Mouse (Mus musculus): ENCODE measurements at regions not wholly inside any gene's neighbourhood (a gene's known extent, or its start where the extent isn't known, plus 50 kb on each side); places are given as distances from the start of the nearest gene placed in this dataset.

DNA sequence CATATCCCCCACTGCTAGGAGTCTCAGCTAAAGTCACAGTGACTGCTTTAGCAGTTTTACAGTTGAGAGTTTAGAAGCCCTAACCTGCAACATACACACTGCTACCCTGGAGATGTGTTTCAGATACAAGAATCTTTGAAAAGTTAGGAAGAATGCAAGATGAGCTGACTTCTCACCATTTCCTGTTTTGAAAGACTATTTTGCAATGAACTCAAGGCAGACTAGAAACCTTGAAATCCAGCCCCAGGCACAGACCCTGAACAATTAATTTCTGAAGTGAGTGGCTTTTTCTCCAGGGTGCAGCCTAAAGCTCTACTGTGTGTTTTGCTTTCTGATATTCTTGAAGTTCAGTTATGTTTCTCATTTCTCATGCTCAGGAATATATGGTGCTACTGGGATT lies 440.6 kb downstream of the Nebl start:
- no peak for ATAC-seq (replicated peaks; ENCODE audit: low FRiP score, low TSS enrichment, poor library complexity, severe bottlenecking)

DNA sequence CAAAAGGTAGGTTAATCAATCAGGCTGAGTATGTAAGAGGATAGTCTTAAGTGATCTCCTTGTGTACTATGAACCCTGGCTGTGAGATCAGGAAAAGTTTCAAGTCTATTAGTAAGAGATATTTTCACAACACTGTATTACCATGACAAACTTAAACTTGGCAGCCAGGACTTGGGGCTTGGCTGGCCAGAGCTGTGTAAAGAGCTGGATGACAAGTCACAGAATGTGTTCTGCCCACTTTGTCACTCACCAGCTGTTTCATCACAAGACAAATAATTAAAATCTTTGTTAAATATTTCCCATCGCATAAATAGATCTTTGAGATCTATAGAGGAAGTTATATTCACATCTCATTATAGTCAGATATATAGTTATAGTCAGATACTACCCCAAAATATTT lies 443.7 kb downstream of the Nebl start:
- ATAC-seq (replicated peaks; ENCODE audit: low FRiP score, low TSS enrichment, poor library complexity, severe bottlenecking) = no peak

DNA sequence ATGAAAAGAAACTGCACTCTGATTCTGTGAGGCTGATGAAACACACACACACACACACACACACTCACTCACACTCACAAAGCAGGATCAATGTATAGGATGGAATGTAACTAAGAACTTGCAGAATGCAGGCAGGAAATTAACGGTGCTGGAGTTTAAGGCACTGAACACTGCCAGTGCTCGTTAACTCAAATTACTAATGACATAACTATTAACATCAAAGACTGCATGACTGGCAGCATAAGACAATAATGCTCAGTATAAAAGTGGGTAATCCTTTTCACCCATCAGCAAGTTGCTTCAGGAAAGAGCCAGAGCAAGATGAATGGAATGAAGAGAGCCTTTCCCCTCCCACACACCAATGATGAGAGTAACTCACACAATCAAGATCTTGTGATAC lies 481.3 kb downstream of the Nebl start:
- ATAC-seq (replicated peaks; ENCODE audit: low FRiP score, low TSS enrichment, poor library complexity, severe bottlenecking) = no peak

DNA sequence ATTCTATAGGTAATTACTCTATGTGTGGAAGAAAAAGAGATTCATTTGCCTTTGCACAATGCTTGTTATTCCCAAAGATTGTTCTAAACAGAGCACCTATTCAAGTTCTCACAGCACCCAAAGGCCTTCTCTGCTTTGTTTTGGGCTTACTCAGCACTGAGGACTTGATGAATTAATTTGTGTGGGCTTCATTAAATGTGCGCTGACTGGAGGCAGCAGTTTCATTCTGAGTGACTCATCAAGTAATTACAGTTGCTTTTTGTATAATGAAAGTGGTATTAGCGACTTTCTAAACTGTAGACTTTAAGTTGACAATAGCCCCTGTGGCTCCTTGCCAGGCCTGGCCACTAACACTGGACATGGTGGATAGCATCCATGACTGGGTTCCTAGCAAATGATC lies 485.4 kb downstream of the Nebl start:
- ATAC-seq (replicated peaks; ENCODE audit: low FRiP score, low TSS enrichment, poor library complexity, severe bottlenecking) = no peak

DNA sequence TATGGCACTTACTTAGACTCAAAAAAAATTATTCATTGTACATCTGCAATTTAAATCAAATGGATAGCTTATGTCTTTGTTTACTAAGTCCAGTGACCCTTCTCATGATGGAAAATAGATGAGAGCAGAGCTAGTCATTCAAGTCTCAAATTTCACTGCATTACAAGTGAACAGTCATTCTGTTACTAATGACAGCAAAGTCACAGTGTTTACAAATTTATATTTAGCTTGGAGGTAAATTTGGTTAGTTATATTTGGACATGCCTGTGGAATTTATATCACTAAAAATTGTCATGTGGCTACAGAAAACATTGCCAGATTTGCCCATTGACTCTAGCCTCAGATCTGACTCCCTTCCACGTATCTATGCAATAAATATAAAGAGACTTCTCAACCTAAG lies 515.7 kb downstream of the Nebl start:
- no peak for ATAC-seq (replicated peaks; ENCODE audit: low FRiP score, low TSS enrichment, poor library complexity, severe bottlenecking)

DNA sequence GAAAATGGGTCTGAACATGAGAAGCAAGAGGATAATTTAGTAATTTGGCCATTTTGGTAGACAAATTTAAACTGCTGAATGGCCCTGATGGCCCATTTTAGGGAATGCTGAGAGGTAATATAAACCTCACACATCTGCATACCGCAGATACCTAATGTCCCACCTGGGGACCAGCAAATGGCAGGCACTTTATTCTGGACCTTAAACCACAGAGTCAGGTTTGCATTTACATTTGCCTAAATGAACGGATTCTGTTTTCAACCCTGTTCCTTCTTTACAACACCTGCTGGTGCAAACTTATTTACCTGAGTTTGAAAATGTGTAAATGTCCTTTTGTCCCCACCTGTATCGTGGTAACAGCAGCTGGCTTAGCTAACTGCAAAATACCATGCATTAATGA lies 516.4 kb downstream of the Nebl start:
- ATAC-seq (replicated peaks; ENCODE audit: low FRiP score, low TSS enrichment, poor library complexity, severe bottlenecking) = no peak

DNA sequence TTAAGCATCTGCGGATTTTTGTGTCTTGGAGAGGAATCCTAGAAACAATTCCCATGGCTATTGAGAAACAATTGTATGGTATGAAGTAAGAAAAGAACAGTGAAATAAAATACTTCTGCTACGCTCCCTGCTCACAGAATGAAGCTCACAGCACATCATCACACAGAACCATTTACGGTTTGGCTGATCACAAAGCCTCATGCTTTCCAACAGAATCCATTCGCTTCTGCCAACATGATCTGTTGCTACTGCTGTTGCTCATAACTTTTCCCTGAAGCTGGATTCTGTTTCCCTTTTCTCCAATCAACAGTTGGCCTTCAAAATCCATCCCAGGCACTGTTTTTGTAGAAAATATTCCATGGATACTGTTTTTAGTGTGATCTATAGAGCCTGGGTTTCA lies 518.7 kb downstream of the Nebl start:
- ATAC-seq (replicated peaks; ENCODE audit: low FRiP score, low TSS enrichment, poor library complexity, severe bottlenecking) = no peak

DNA sequence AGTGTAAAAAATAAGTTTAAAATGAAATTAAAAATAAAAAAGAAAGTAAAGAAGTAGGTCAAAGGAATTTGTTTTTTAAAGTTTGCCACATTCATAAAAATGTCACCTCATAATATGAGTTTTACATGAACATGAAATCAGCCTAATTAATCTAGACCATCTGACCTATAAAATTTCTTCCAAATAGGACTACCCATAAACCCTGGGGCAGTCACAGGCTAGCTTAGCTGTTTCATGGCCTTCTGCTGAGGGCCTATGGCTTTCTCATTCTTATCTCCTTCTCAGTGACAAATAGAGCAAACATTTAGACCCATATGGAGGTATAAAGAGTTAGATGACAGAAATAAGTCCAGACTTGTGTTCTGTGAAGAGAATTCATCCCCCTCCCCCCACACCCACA lies 520.2 kb downstream of the Nebl start:
- ATAC-seq (replicated peaks; ENCODE audit: low FRiP score, low TSS enrichment, poor library complexity, severe bottlenecking) = no peak

DNA sequence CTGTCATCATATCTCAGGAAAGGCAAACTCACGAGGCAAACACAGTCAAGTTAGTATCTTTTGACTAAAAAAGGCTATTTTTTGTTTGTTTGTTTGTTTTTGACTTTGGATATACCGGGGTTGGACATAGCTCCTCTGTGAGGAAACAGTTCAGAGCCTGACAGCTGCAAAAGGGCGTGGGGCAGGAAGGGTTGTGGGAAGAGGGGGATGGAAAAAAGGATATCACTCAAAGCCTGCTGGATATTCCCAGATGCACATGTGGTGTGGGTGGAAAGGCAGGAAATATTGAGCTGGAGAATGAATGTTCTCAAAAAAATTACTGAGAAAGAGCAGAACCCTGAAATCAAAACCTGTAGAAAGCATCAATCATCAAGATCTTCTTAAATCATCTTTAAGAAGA lies 537.7 kb downstream of the Nebl start:
- ATAC-seq (replicated peaks; ENCODE audit: low FRiP score, low TSS enrichment, poor library complexity, severe bottlenecking) = no peak

DNA sequence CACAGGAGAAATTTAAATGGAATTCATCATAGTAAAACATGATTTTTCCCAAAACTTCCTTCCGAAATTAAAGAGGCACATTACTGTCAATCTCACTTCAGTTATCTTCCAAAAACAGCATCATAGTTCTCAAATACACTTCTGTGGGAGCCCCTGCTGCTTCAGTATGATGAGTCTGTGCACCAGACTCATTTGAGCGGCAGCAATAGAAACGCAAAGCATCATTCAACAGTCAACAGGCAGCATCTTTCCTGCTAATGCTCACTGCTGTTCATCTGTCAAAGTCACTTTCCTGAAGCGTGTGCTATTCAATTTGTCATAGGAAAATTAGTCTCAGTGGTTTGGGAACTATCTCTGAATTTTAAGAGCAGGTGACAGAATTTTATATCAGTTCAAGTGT lies 542.1 kb downstream of the Nebl start:
- ATAC-seq (replicated peaks; ENCODE audit: low FRiP score, low TSS enrichment, poor library complexity, severe bottlenecking) = no peak

DNA sequence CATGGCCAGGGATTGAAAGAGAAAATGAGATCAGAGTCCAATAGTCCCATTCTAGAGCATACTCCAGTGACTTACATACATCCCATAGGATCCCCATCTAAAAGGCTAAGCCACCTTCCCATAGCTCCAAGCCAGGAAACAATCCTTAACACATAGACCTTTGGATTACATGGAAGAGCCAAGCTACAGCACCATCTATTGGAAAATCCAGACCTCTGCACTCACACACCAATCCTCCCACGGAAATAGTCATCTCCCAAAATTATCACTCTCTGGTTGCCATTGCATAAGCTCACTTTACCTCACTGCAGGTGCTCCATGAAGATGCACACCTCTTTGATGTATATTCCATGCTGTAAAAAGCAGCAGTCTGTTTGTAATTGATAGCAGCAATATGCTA lies 543.4 kb downstream of the Nebl start:
- no peak for ATAC-seq (replicated peaks; ENCODE audit: low FRiP score, low TSS enrichment, poor library complexity, severe bottlenecking)

DNA sequence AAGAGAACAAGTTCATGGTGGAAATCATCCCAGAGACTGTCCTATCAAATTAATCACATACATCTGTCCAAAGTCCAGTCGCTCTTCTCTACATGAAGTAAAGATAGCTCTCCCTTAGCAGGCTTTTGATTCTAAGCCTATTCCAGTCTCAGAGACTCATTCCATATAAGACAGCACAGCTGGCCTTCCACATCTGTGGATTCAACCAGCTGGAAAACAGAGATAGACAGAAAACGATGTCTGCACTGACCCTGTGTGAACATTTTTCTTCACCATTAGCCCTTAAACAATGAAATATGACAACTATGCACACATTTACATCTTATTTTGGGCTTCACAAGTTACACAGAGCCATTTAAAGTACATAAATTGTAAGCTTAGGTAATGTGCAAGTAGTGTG lies 547.6 kb downstream of the Nebl start:
- ATAC-seq (replicated peaks; ENCODE audit: low FRiP score, low TSS enrichment, poor library complexity, severe bottlenecking) = no peak

DNA sequence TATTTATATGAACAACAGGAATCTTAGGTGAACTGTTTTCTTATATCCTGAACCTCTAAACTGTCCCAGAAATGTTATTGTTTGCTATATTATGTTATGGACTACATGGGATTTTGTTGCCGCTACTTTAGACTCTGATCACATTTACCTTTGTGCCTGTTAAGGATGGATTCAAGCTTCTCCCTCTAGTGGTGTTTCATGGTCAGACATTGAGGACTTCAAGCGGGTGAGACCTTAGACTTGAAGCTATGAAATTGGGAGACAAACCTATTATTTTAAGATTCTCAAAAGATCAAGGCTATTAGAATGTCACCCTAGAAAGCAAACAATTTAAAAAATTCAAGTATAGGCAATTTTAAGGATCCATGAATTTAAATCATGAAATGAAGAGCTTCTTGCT lies 549.7 kb downstream of the Nebl start:
- no peak for ATAC-seq (replicated peaks; ENCODE audit: low FRiP score, low TSS enrichment, poor library complexity, severe bottlenecking)

DNA sequence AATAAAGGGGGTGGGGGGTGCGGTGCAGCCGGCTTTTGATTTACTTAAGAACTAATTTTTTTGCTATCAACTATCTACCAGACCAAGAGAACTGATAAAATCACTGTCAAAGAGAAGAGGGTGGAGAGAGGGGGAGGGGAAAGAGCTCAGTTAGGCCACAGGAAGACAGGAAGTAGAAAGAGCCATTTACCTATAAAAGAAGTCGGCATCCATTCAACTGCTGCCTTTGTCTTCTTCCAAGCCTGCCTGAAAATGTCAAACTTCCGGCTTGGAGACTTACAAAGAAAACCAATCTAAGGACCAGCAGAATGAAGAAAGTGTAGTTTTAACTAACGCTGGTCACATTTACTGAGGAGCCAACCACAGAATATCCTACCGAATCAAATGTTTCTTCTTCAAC lies 562.4 kb downstream of the Nebl start:
- ATAC-seq (replicated peaks; ENCODE audit: low FRiP score, low TSS enrichment, poor library complexity, severe bottlenecking) = no peak

DNA sequence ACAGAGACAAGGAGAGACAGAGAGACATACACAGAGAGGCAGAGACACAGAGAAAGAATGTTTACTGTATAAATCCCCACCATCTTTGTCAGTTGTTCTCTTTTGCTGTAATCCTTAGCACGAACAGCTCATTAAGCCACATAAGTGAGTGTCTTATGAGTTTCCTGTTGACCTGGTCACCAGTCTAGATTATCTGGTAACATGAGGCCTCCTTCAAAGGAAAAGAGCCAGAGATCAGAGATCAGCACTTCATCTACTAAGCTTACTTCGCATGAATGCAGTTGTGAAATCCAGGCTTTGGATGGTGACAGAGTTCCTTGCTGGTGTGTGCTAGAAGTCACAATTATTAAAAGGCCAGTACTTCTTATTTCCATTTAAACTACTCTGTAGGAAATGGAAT lies 566.2 kb downstream of the Nebl start:
- ATAC-seq (replicated peaks; ENCODE audit: low FRiP score, low TSS enrichment, poor library complexity, severe bottlenecking) = no peak

DNA sequence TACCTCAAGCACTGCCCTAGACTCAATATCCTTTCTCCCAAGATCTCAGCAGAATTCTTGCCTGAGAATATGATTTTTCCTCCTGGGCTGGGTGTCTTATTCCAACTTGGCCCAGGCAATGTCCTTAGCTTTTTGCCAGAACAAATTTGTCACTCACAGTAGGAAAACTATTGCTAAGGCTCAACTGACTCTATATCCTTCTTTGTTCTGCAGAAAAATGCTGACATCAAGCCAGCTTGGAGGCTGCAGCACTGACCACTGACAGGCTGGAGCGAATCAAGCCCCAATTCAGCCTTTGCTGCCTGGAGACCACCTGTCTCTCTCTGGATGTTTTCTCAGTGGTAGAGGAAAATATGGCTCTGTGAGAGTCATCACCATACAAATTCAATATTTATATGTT lies 572.8 kb downstream of the Nebl start:
- ATAC-seq (replicated peaks; ENCODE audit: low FRiP score, low TSS enrichment, poor library complexity, severe bottlenecking) = no peak

DNA sequence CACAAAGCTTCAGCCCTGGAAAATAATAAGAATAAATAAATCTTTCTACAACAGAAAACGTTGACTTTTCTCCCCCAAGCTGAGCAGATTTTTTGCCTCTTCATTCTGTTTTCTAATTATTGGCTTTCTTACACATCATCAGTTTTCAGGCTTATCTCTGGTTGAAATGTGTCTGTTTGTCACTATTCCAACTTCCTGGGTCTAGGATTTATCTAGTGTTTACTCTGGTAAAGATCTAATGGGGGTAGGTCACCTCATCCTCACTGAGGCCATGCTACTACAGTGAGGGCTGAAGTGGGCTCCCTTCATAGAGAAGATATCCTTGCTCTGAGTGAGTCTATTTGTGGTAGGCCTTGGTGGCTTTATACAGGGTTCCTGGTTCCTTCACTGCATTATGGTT lies 573.9 kb downstream of the Nebl start:
- no peak for ATAC-seq (replicated peaks; ENCODE audit: low FRiP score, low TSS enrichment, poor library complexity, severe bottlenecking)

DNA sequence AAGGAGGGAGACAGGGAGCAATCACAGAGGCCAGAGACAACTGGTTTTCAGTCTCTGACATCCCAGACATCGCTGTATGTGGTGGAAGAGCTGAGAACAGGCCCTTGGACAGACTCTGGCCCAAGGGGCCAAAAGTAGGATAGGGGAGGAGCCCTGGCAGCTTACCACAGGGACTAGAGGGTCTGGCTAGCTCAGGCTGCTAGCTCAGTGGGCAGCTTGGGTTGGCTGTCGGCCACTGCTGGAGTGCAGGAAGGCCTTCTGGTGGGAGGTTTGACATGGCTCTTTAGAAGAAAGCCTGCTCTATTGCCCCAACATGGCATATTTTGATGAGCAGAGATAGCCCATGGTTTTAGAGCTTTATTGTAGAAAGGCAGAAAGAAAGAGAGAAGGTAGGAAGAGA lies 575.7 kb downstream of the Nebl start:
- no peak for ATAC-seq (replicated peaks; ENCODE audit: low FRiP score, low TSS enrichment, poor library complexity, severe bottlenecking)

DNA sequence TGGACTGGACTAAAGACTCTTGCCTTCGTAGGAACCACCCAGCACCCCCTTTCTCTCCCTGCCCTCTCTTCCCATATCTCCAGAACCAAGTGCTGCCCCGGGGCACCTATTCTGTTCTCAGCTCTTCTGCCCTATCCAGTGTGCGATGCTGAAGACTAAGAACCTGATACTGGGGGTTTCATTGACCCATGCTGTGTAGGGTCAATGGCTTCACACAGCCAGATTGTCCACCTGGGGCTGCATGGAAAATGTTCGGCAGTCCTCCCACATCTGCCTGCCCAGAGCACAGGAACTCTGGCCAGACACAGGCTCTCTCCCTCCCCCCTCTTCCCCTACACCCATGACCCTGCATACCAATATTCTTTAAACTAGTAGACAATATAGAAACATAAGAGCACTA lies 607.6 kb downstream of the Nebl start:
- no peak for ATAC-seq (replicated peaks; ENCODE audit: low FRiP score, low TSS enrichment, poor library complexity, severe bottlenecking)

DNA sequence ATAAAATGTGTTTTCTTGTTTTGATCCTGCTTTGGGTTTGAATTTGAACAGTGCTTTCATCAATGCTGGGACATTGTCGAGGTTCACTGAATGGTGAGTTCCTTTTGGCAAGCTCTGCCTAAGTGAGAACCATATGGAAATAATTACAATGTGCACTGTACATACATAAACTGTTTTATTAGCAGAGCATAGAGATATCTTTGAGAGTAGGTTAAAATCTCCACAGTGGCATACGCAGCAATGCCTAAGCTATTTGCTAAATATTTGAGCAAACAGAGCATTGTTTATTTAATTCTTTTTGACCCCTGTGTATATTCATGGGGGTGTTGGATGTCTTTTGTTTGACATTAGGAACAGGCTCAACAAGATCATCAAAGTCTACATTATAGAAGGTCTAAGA lies 614.0 kb downstream of the Nebl start:
- no peak for ATAC-seq (replicated peaks; ENCODE audit: low FRiP score, low TSS enrichment, poor library complexity, severe bottlenecking)

DNA sequence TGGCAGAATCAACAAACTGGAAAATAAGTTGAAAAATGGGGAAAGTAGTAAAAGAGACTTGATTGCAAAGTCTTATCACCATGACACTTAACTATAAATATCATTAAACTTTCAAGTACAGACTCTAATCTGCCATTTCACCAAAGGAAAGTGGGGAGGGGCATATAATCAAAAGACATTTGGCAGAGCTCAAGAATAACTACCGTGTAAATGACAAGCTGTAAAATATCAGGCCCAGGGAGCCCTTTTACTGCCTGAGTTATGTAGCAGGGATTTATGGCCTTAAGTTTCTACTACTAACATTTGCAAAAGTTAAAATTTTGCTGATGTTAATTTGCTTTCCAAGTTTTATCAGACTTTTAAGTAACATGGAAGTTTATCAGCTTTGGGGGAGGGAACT lies 620.1 kb downstream of the Nebl start:
- no peak for ATAC-seq (replicated peaks; ENCODE audit: low FRiP score, low TSS enrichment, poor library complexity, severe bottlenecking)

DNA sequence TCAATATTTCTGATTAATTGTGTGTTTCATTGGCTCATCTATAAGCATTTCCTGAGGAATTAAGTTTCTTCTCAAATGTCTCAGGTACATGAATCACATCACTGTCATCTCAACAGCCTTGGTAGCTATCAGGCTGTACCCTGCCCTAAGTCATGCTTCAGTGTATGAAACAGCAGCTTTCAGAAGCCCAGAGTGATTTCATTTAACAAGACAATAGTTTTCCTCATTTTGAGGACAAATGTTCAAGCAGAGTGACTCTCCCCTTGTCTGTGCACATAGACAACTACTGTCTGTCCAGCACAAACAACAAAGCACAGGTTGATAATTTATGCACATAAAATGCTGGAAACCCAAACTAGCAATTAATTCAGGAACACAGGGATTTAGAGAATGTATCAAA lies 630.1 kb downstream of the Nebl start:
- ATAC-seq (replicated peaks; ENCODE audit: low FRiP score, low TSS enrichment, poor library complexity, severe bottlenecking) = no peak

DNA sequence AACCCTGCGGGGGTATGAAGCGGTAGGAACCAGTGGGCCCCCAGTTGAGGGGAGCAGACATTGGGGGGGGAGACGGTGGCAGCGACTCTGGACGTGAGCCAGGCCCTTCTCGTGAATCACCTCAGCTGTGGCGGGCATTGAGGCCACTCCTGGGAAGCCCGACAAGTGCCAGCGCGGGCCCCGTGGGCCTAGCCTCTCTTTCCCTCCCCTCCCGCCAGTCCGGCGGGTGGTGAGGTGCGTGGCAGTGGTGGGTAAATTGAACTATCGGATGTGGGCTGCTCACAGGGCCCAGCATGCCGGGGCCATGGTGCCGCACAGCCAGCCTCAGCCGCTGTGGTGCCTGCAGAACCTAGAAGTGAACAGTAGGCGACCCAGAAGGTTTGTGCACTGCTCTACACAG lies 633.7 kb downstream of the Nebl start:
- ATAC-seq (replicated peaks; ENCODE audit: low FRiP score, low TSS enrichment, poor library complexity, severe bottlenecking) = no peak
